Mouse (Mus musculus) midbrain, embryonic 15.5 days (tissue): ENCODE data around the gene Cd38. TPM values are rescaled to one million over a fixed set of nuclear protein-coding genes. Genes with fewer than 3 reads are reported as not detected.

Source experiments
- ATAC-seq: fragments of 200-750 bp; cut with Nextera tagmentation; replicated peaks from 2 replicates; pipeline ENCODE4 v1.8.0; 2017; ENCODE audit warnings: moderate TSS enrichment
- H3K27ac ChIP-seq: fragments of 300-500 bp; sonication (generic); 2 replicates; pipeline ENCODE4 v1.5.1; 2015; ENCODE audit warnings: mild to moderate bottlenecking, inconsistent platforms
- H3K27me3 ChIP-seq: fragments of 300-500 bp; sonication (generic); replicated peaks from 2 replicates; pipeline ENCODE4 v1.6.1; 2015; ENCODE audit warnings: inconsistent platforms
- H3K36me3 ChIP-seq: fragments of 300-500 bp; sonication (generic); replicated peaks from 2 replicates; pipeline ENCODE4 v1.6.1; 2015; ENCODE audit warnings: inconsistent platforms
- H3K4me1 ChIP-seq: fragments of 300-500 bp; sonication (generic); 2 replicates; pipeline ENCODE4 v1.6.1; 2015; ENCODE audit warnings: inconsistent platforms
- H3K4me2 ChIP-seq: fragments of 300-500 bp; sonication (generic); 2 replicates; pipeline ENCODE4 v1.6.1; 2015; ENCODE audit warnings: inconsistent platforms, mild to moderate bottlenecking, moderate library complexity
- H3K4me3 ChIP-seq: fragments of 300-500 bp; sonication (generic); 2 replicates; pipeline ENCODE4 v1.5.1; 2015; ENCODE audit warnings: mild to moderate bottlenecking, inconsistent platforms
- H3K9ac ChIP-seq: fragments of 300-500 bp; sonication (generic); 2 replicates; pipeline ENCODE4 v1.6.1; 2015; ENCODE audit warnings: mild to moderate bottlenecking, inconsistent platforms
- H3K9me3 ChIP-seq: fragments of 300-500 bp; sonication (generic); 2 replicates; pipeline ENCODE4 v1.6.1; 2016; ENCODE audit warnings: inconsistent platforms
- WGBS: fragments of 180-500 bp; shearing (Covaris S2); methylation state at CpG from one replicate; pipeline ENCODE4 v1.1.7; 2015; ENCODE audit warnings: mixed read lengths; 5-methylcytosine and 5-hydroxymethylcytosine counted together
- polyA plus RNA-seq: library from polyadenylated mRNA; unstranded; fragments of >200 nt; fragmentation: Nextera tagmentation; extraction: Ambion mirVana; gene quantifications from 2 replicates; pipeline ENCODE4 v1.2.1, GENCODE M21; 2015

The Cd38 gene
- polyA plus RNA-seq, 1 experiment from 2014 or later: 3.2 TPM

- H3K9ac ChIP-seq: no peak overlapping the region
- no peaks in the 10 kb centered on the region for H3K36me3 ChIP-seq
- H3K27ac ChIP-seq: no peak overlapping the region
- no peaks in the 10 kb centered on the region for H3K27me3 ChIP-seq
- no peak overlapping the region for H3K4me2 ChIP-seq
- H3K4me3 ChIP-seq: no peak overlapping the region
- no peaks in the 10 kb centered on the region for H3K4me1 ChIP-seq
- no peaks in the 10 kb centered on the region for H3K9me3 ChIP-seq
- no peak for ATAC-seq
- 72% methylated on average over 3 of the region's 3 CpGs for WGBS
Observed at GRCm38 (mm10) chr5:43842576-43843155, 25.7 kb upstream of the Cd38 start.

- Histone ChIP-seq H3K27ac (no peak overlapping the region), H3K9ac (no peak overlapping the region), H3K27me3 (no peaks in the 10 kb centered on the region), H3K9me3 (no peaks in the 10 kb centered on the region), H3K4me2 (no peak overlapping the region), H3K4me3 (no peak overlapping the region), H3K36me3 (no peaks in the 10 kb centered on the region), H3K4me1 (no peaks in the 10 kb centered on the region)
- ATAC-seq: no peak
- 85% methylated on average over 5 of the region's 5 CpGs for whole genome bisulfite sequencing
Observed at GRCm38 (mm10) chr5:43845083-43845482, 23.3 kb upstream of the Cd38 start.

- Histone ChIP-seq H3K4me1 (no peaks in the 10 kb centered on the region), H3K36me3 (no peaks in the 10 kb centered on the region), H3K27ac (no peak overlapping the region), H3K4me2 (no peak overlapping the region), H3K9ac (no peak overlapping the region), H3K9me3 (no peaks in the 10 kb centered on the region), H3K4me3 (no peak overlapping the region), H3K27me3 (no peaks in the 10 kb centered on the region)
- 59% methylated on average over 1 of the region's 1 CpGs for WGBS
- ATAC-seq: no peak
Observed at GRCm38 (mm10) chr5:43845646-43846045, 22.7 kb upstream of the Cd38 start.

GRCm38 (mm10) chr5:43846227-43846626 lies 22.1 kb upstream of the Cd38 start:
- no peak for ATAC-seq
- Histone ChIP-seq H3K36me3 (no peaks in the 10 kb centered on the region), H3K4me1 (no peaks in the 10 kb centered on the region), H3K9ac (no peak overlapping the region), H3K27ac (no peak overlapping the region), H3K9me3 (no peaks in the 10 kb centered on the region), H3K4me3 (no peak overlapping the region), H3K27me3 (no peaks in the 10 kb centered on the region), H3K4me2 (no peak overlapping the region)
- WGBS: 13% methylated on average over 2 of the region's 2 CpGs

- Histone ChIP-seq H3K9me3 (no peaks in the 10 kb centered on the region), H3K4me3 (no peak overlapping the region)
Observed at GRCm38 (mm10) chr5:43847555-43847954, 20.8 kb upstream of the Cd38 start.

GRCm38 (mm10) chr5:43848275-43848674 lies 20.1 kb upstream of the Cd38 start:
- ATAC-seq: no peak
- Histone ChIP-seq H3K4me1 (no peaks in the 10 kb centered on the region), H3K9me3 (no peaks in the 10 kb centered on the region), H3K4me2 (no peak overlapping the region), H3K4me3 (no peak overlapping the region), H3K27me3 (no peaks in the 10 kb centered on the region), H3K27ac (no peak overlapping the region), H3K36me3 (no peaks in the 10 kb centered on the region), H3K9ac (no peak overlapping the region)
- WGBS: 93% methylated on average over 3 of the region's 3 CpGs

More at GRCm38 (mm10) chr5:43847555-43847954, 20.8 kb upstream of the Cd38 start:
- Histone ChIP-seq H3K9ac (no peak overlapping the region), H3K36me3 (no peaks in the 10 kb centered on the region), H3K27ac (no peak overlapping the region), H3K27me3 (no peaks in the 10 kb centered on the region), H3K4me2 (no peak overlapping the region), H3K4me1 (no peaks in the 10 kb centered on the region)
- no peak for ATAC-seq

- Histone ChIP-seq H3K27me3 (no peaks in the 10 kb centered on the region), H3K4me1 (no peaks in the 10 kb centered on the region), H3K4me3 (no peak overlapping the region), H3K4me2 (no peak overlapping the region), H3K9ac (no peak overlapping the region), H3K36me3 (no peaks in the 10 kb centered on the region), H3K9me3 (no peaks in the 10 kb centered on the region), H3K27ac (no peak overlapping the region)
- ATAC-seq: no peak
- 78% methylated on average over 11 of the region's 11 CpGs for WGBS
Observed at GRCm38 (mm10) chr5:43853096-43853867, 15.1 kb upstream of the Cd38 start.

GRCm38 (mm10) chr5:43853868-43854488 lies 14.4 kb upstream of the Cd38 start:
- 83% methylated on average over 7 of the region's 7 CpGs for WGBS
- no peaks in the 10 kb centered on the region for H3K4me1 ChIP-seq
- ATAC-seq: no peak
- no peaks in the 10 kb centered on the region for H3K36me3 ChIP-seq
- no peak overlapping the region for H3K27ac ChIP-seq
- H3K9me3 ChIP-seq: no peaks in the 10 kb centered on the region
- H3K9ac ChIP-seq: no peak overlapping the region
- H3K4me3 ChIP-seq: no peak overlapping the region
- no peaks in the 10 kb centered on the region for H3K27me3 ChIP-seq
- H3K4me2 ChIP-seq: no peak overlapping the region

- no peaks in the 10 kb centered on the region for H3K9me3 ChIP-seq
- no peak overlapping the region for H3K4me3 ChIP-seq
- no peaks in the 10 kb centered on the region for H3K27me3 ChIP-seq
- H3K9ac ChIP-seq: no peak overlapping the region
- no peaks in the 10 kb centered on the region for H3K4me1 ChIP-seq
- H3K4me2 ChIP-seq: no peak overlapping the region
- no peak for ATAC-seq
- no peak overlapping the region for H3K27ac ChIP-seq
- WGBS: 77% methylated on average over 2 of the region's 2 CpGs
- H3K36me3 ChIP-seq: no peaks in the 10 kb centered on the region
Observed at GRCm38 (mm10) chr5:43855769-43856168, 12.6 kb upstream of the Cd38 start.

- H3K4me2 ChIP-seq: no peak overlapping the region
- 89% methylated on average over 8 of the region's 8 CpGs for WGBS
- no peak for ATAC-seq
Observed at GRCm38 (mm10) chr5:43859663-43860062, 8.7 kb upstream of the Cd38 start.

GRCm38 (mm10) chr5:43860096-43860495 lies 8.3 kb upstream of the Cd38 start:
- H3K27ac ChIP-seq: no peak overlapping the region
- no peak overlapping the region for H3K9ac ChIP-seq
- H3K4me1 ChIP-seq: no peaks in the 10 kb centered on the region
- WGBS: 90% methylated on average over 5 of the region's 5 CpGs
- no peaks in the 10 kb centered on the region for H3K9me3 ChIP-seq
- ATAC-seq: no peak
- H3K4me2 ChIP-seq: no peak overlapping the region
- no peaks in the 10 kb centered on the region for H3K36me3 ChIP-seq
- no peaks in the 10 kb centered on the region for H3K27me3 ChIP-seq
- H3K4me3 ChIP-seq: no peak overlapping the region

More at GRCm38 (mm10) chr5:43859663-43860062, 8.7 kb upstream of the Cd38 start:
- no peak overlapping the region for H3K9ac ChIP-seq
- H3K27me3 ChIP-seq: no peaks in the 10 kb centered on the region
- H3K27ac ChIP-seq: no peak overlapping the region
- H3K36me3 ChIP-seq: no peaks in the 10 kb centered on the region
- no peaks in the 10 kb centered on the region for H3K9me3 ChIP-seq
- H3K4me1 ChIP-seq: no peaks in the 10 kb centered on the region
- H3K4me3 ChIP-seq: no peak overlapping the region

GRCm38 (mm10) chr5:43860670-43861431 lies 7.5 kb upstream of the Cd38 start:
- H3K27me3 ChIP-seq: no peaks in the 10 kb centered on the region
- H3K36me3 ChIP-seq: no peaks in the 10 kb centered on the region
- H3K4me3 ChIP-seq: no peak overlapping the region
- H3K9ac ChIP-seq: no peak overlapping the region
- no peak overlapping the region for H3K27ac ChIP-seq
- 73% methylated on average over 5 of the region's 5 CpGs for WGBS
- H3K9me3 ChIP-seq: no peaks in the 10 kb centered on the region
- no peaks in the 10 kb centered on the region for H3K4me1 ChIP-seq
- no peak for ATAC-seq
- no peak overlapping the region for H3K4me2 ChIP-seq
